Mouse (Mus musculus) myocyte (in vitro differentiated cells): ENCODE measurements around the gene Kcnk13. TPM values are rescaled to one million over a fixed set of nuclear protein-coding genes. Genes with fewer than 3 reads are reported as not detected.

Experiments
- H3K27me3 ChIP-seq: one replicate; pipeline ENCODE4 v1.6.1; 2011; ENCODE audit not compliant: control insufficient read depth, insufficient read depth, insufficient read length
- H3K36me3 ChIP-seq: one replicate; pipeline ENCODE4 v1.6.1; 2011; ENCODE audit not compliant: control insufficient read depth, insufficient read depth
- H3K4me2 ChIP-seq: one replicate; pipeline ENCODE4 v1.6.1; 2011; ENCODE audit warnings: low read depth, control low read depth
- H3K4me3 ChIP-seq: one replicate; pipeline ENCODE4 v1.5.1; 2011; ENCODE audit warnings: mild to moderate bottlenecking, control low read depth, moderate library complexity
- H3K79me2 ChIP-seq: one replicate; pipeline ENCODE4 v1.6.1; 2011; ENCODE audit not compliant: control insufficient read depth, insufficient read depth
- H3ac ChIP-seq: one replicate; pipeline ENCODE4 v1.6.1; 2011; ENCODE audit not compliant: control insufficient read depth, insufficient read length
- CEBPB ChIP-seq: IDR thresholded peaks from 2 replicates; pipeline ENCODE4 v1.6.1; 2011; ENCODE audit warnings: mild to moderate bottlenecking, moderate library complexity; ENCODE audit not compliant: poor library complexity, insufficient read depth, severe bottlenecking
- E2F4 ChIP-seq: IDR thresholded peaks from one replicate; pipeline ENCODE4 v1.6.1; 2011; ENCODE audit warnings: mild to moderate bottlenecking, control low read depth, moderate library complexity; ENCODE audit not compliant: insufficient read depth
- MAX ChIP-seq: IDR thresholded peaks from one replicate; pipeline ENCODE4 v1.6.1; 2011; ENCODE audit warnings: low read depth, mild to moderate bottlenecking, control low read depth
- MYOD1 ChIP-seq, 3 experiments: IDR thresholded peaks; one replicate each; pipeline ENCODE4 v1.6.1; 2011; ENCODE audit warnings: control low read depth in 2 of 3, low read depth in 2 of 3, mild to moderate bottlenecking in 2 of 3, moderate library complexity in 1 of 3; ENCODE audit not compliant: insufficient read length in 2 of 3, control insufficient read depth in 1 of 3
- MYOG ChIP-seq, 3 experiments: IDR thresholded peaks; one replicate each; pipeline ENCODE4 v1.6.1; 2011; ENCODE audit warnings: control low read depth in 2 of 3, low read depth in 2 of 3, mild to moderate bottlenecking in 2 of 3; ENCODE audit not compliant: insufficient read length in 2 of 3, control insufficient read depth in 1 of 3, insufficient read depth in 1 of 3
- POLR2A ChIP-seq: IDR thresholded peaks from one replicate; pipeline ENCODE4 v1.6.1; 2011; ENCODE audit warnings: low read depth, mild to moderate bottlenecking, control low read depth, moderate library complexity; ENCODE audit not compliant: insufficient read length
- POLR2AphosphoS2 ChIP-seq: IDR thresholded peaks from one replicate; pipeline ENCODE4 v1.6.1; 2011; ENCODE audit warnings: low read depth, control low read depth; ENCODE audit not compliant: insufficient read length
- REST ChIP-seq: IDR thresholded peaks from one replicate; pipeline ENCODE4 v1.6.1; 2011; ENCODE audit warnings: mild to moderate bottlenecking, control low read depth, moderate library complexity; ENCODE audit not compliant: insufficient read depth, insufficient read length
- SRF ChIP-seq: IDR thresholded peaks from one replicate; pipeline ENCODE4 v1.6.1; 2011; ENCODE audit warnings: low read depth; ENCODE audit not compliant: control insufficient read depth, insufficient read length
- TCF12 ChIP-seq: IDR thresholded peaks from one replicate; pipeline ENCODE4 v1.6.1; 2011; ENCODE audit warnings: mild to moderate bottlenecking, control low read depth; ENCODE audit not compliant: poor library complexity, insufficient read depth, severe bottlenecking
- TCF3 ChIP-seq: IDR thresholded peaks from one replicate; pipeline ENCODE4 v1.6.1; 2011; ENCODE audit warnings: low read depth, control low read depth; ENCODE audit not compliant: insufficient read length
- USF1 ChIP-seq: IDR thresholded peaks from one replicate; pipeline ENCODE4 v1.6.1; 2011; ENCODE audit warnings: low read depth, mild to moderate bottlenecking, control low read depth, moderate library complexity
- polyA plus RNA-seq: library from polyadenylated mRNA; unstranded; fragments of >200 nt; fragmentation: generic; extraction: Trizol; gene quantifications from one replicate; pipeline ENCODE4 v1.2.1, GENCODE M21; 2012; ENCODE audit warnings: missing spikeins

The Kcnk13 gene
- polyA plus RNA-seq, 1 experiment, result 1.8 TPM

GRCm38 (mm10) chr12:99938476-99938875 is 25.8 kb upstream of the Kcnk13 start:
- Histone ChIP-seq H3K36me3 (peaks cover 9% of the 10 kb centered on the region), H3K4me3 (no peak overlapping the region), H3ac (no peak overlapping the region), H3K27me3 (no peaks in the 10 kb centered on the region), H3K79me2 (no peaks in the 10 kb centered on the region), H3K4me2 (no peak overlapping the region)
- TF ChIP-seq MYOD1 (IDR thresholded peaks at IDR 0.05; ENCODE audit: control insufficient read depth in 1 of 3, insufficient read length in 2 of 3, low read depth in 2 of 3) (no peak), CEBPB (no peak)

DNA sequence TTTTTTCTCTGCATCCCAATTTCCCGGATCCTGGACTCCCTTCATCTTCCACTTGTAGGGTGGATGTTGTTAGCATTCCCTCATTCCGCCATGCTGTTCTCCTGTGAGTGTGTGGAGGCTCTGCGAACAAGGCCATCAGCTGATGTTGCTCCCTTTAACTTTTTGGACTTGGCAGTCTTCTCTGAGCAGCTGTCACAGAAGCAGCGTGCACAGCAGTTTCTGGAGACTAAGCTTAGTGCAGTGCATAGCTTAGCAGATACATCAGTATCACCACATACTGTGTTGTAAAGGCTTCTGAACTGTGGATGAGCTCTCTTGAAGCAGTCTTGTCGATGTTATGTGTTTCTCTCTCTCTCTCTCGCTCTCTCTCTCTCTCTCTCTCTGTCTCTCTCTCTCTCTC is 25.1 kb upstream of the Kcnk13 start:
- H3K4me3 ChIP-seq, result no peak overlapping the region
- no peaks in the 10 kb centered on the region for H3K79me2 ChIP-seq
- H3K27me3 ChIP-seq, result no peaks in the 10 kb centered on the region
- H3ac ChIP-seq, result no peak overlapping the region
- no peak overlapping the region for H3K4me2 ChIP-seq
- TF ChIP-seq TCF12 (no peak), REST (no peak), TCF3 (no peak), MYOD1 (IDR thresholded peaks at IDR 0.05; ENCODE audit: control insufficient read depth in 1 of 3, insufficient read length in 2 of 3, low read depth in 2 of 3) (no peak), MAX (no peak), CEBPB (no peak)
- peaks cover 9% of the 10 kb centered on the region for H3K36me3 ChIP-seq

DNA sequence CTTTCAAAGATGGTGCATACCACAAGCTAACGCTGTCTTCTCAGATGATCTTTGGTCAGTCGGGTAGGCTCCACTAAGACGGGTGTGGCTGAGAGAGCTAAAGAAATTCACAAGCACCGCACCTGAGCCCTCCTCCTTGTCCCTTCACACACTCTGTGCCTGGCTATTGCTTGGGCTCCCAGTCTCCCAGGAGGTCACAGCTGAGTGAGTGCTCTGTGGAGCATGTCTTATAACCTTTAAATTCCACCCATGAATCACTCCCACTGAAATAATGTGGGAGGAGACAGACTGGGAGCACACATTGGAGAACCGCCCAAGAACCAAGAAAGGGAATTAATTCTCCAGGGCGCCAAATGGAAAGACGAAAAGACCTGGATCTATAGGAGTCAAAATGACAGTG is 23.6 kb upstream of the Kcnk13 start:
- Histone ChIP-seq H3K4me3 (no peak overlapping the region), H3K4me2 (no peak overlapping the region), H3K79me2 (no peaks in the 10 kb centered on the region), H3K27me3 (no peaks in the 10 kb centered on the region), H3K36me3 (peaks cover 9% of the 10 kb centered on the region), H3ac (no peak overlapping the region)
- TF ChIP-seq TCF12 (no peak), SRF (no peak), CEBPB (no peak), USF1 (no peak), TCF3 (no peak), POLR2A (no peak), MAX (no peak), MYOD1 (IDR thresholded peaks at IDR 0.05; ENCODE audit: control insufficient read depth in 1 of 3, insufficient read length in 2 of 3, low read depth in 2 of 3) (no peak), E2F4 (no peak), REST (no peak), POLR2AphosphoS2 (no peak), MYOG (IDR thresholded peaks at IDR 0.05; ENCODE audit: control insufficient read depth in 1 of 3, insufficient read depth in 1 of 3, insufficient read length in 2 of 3, low read depth in 2 of 3) (no peak)

- Histone ChIP-seq H3K4me3 (no peak overlapping the region), H3K36me3 (peaks cover 4% of the 10 kb centered on the region), H3K27me3 (no peaks in the 10 kb centered on the region), H3K4me2 (no peak overlapping the region), H3K79me2 (no peaks in the 10 kb centered on the region), H3ac (no peak overlapping the region)
- TF ChIP-seq TCF12, result no peak
- TF ChIP-seq MYOG (IDR thresholded peaks at IDR 0.05; ENCODE audit: control insufficient read depth in 1 of 3, insufficient read depth in 1 of 3, insufficient read length in 2 of 3, low read depth in 2 of 3), result no peak
- TF ChIP-seq CEBPB, result no peak
- no peak for TF ChIP-seq MYOD1 (IDR thresholded peaks at IDR 0.05; ENCODE audit: control insufficient read depth in 1 of 3, insufficient read length in 2 of 3, low read depth in 2 of 3)
- TF ChIP-seq USF1, result no peak
- TF ChIP-seq REST, result no peak
- no peak for TF ChIP-seq POLR2A
- no peak for TF ChIP-seq TCF3
- TF ChIP-seq MAX, result no peak
- TF ChIP-seq E2F4, result no peak
- TF ChIP-seq SRF, result no peak
- no peak for TF ChIP-seq POLR2AphosphoS2
Observed at GRCm38 (mm10) chr12:99942441-99942840, 21.9 kb upstream of the Kcnk13 start.

DNA sequence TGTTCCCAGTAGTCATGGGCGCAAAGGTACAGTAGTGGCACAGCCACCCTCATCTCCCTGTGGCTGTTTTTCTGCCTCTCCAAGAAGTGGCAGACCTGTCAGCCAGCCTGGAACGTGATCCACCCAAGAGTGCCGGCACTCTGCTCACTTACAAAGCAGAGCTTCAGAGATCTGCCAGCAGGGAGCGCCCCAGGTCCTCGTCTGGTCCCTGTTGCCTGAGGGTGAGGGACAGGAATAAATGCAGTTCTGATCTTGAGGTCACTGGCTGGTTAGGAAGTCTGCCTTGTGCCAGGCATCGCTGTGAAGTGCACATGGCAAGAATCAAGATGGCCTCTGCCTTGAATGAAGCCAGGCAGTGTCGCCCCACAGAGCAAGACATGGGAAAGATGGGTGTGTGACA is 11.4 kb upstream of the Kcnk13 start:
- no peaks in the 10 kb centered on the region for H3K27me3 ChIP-seq
- H3K79me2 ChIP-seq, result no peaks in the 10 kb centered on the region
- H3K4me3 ChIP-seq, result no peak overlapping the region
- no peak overlapping the region for H3K4me2 ChIP-seq
- H3K36me3 ChIP-seq, result peaks cover 2% of the 10 kb centered on the region
- TF ChIP-seq CEBPB (no peak), SRF (no peak), MAX (no peak), MYOD1 (IDR thresholded peaks at IDR 0.05; ENCODE audit: control insufficient read depth in 1 of 3, insufficient read length in 2 of 3, low read depth in 2 of 3) (no peak), E2F4 (no peak), TCF3 (no peak), TCF12 (no peak), MYOG (IDR thresholded peaks at IDR 0.05; ENCODE audit: control insufficient read depth in 1 of 3, insufficient read depth in 1 of 3, insufficient read length in 2 of 3, low read depth in 2 of 3) (no peak), POLR2A (no peak), REST (no peak), USF1 (no peak), POLR2AphosphoS2 (no peak)
- H3ac ChIP-seq, result no peak overlapping the region
